Mouse (Mus musculus): ENCODE results near the gene Bdh1. TPM values are rescaled to one million over a fixed set of nuclear protein-coding genes. Genes with fewer than 3 reads are reported as not detected.
"Not testable (repeated sequence)": the region's sequence is repeated elsewhere in the genome, so short reads cannot be mapped to it uniquely, and the experiment has no call there.

The Bdh1 gene
- 10 to 100 TPM; 19.9 to 38.0 TPM for polyA plus RNA-seq (2017; shearing (Covaris generic))

GRCm38 (mm10) chr16:31422000-31422399 is at the start of gene Bdh1:
Bdh1 (plus strand) TSS chr16:31422280.
- no peak for ATAC-seq

GRCm38 (mm10) chr16:31372316-31372715 is 49.8 kb upstream of the Bdh1 start:
- not testable (repeated sequence) for ATAC-seq

- ATAC-seq, result not testable (repeated sequence)
These were observed 46.0 kb upstream of the Bdh1 start for GRCm38 (mm10) chr16:31375877-31376582.

GRCm38 (mm10) chr16:31388269-31388668 is 33.8 kb upstream of the Bdh1 start:
- ATAC-seq, result not testable (repeated sequence)

- no peak for ATAC-seq
These were observed 22.8 kb upstream of the Bdh1 start for GRCm38 (mm10) chr16:31399231-31399630.

GRCm38 (mm10) chr16:31400908-31401692 is 21.0 kb upstream of the Bdh1 start:
- no peak for ATAC-seq

- ATAC-seq, result no peak
These were observed 20.0 kb upstream of the Bdh1 start for GRCm38 (mm10) chr16:31402096-31402495.

- ATAC-seq, result no peak
These were observed 18.1 kb upstream of the Bdh1 start for GRCm38 (mm10) chr16:31403971-31404370.

GRCm38 (mm10) chr16:31405040-31405439 is 17.0 kb upstream of the Bdh1 start:
- no peak for ATAC-seq

- ATAC-seq, result no peak
These were observed 14.2 kb upstream of the Bdh1 start for GRCm38 (mm10) chr16:31407872-31408271.

- no peak for ATAC-seq
These were observed 11.1 kb upstream of the Bdh1 start for GRCm38 (mm10) chr16:31410969-31411368.

GRCm38 (mm10) chr16:31412321-31412720 is 9.8 kb upstream of the Bdh1 start:
- ATAC-seq, result no peak

- no peak for ATAC-seq
These were observed 8.3 kb upstream of the Bdh1 start for GRCm38 (mm10) chr16:31413777-31414176.

- no peak for ATAC-seq
These were observed 6.1 kb upstream of the Bdh1 start for GRCm38 (mm10) chr16:31415885-31416450.

- no peak for ATAC-seq
These were observed 3.4 kb upstream of the Bdh1 start for GRCm38 (mm10) chr16:31418704-31419103.

- no peak for ATAC-seq
These were observed 2.6 kb upstream of the Bdh1 start for GRCm38 (mm10) chr16:31419457-31419856.

GRCm38 (mm10) chr16:31422722-31423121 is 642 bp downstream of the Bdh1 start:
- no peak for ATAC-seq

- ATAC-seq, result no peak
These were observed 1.3 kb downstream of the Bdh1 start for GRCm38 (mm10) chr16:31423368-31423767.

GRCm38 (mm10) chr16:31424416-31425187 is 2.5 kb downstream of the Bdh1 start:
- ATAC-seq, result no peak

GRCm38 (mm10) chr16:31425508-31425907 is 3.4 kb downstream of the Bdh1 start:
- ATAC-seq, result no peak

GRCm38 (mm10) chr16:31426496-31427126 is 4.5 kb downstream of the Bdh1 start:
- no peak for ATAC-seq

- ATAC-seq, result peak; percentile 22
These were observed 6.2 kb downstream of the Bdh1 start for GRCm38 (mm10) chr16:31428335-31428674.

All from CD4-positive, CD25-positive, alpha-beta regulatory T cell, adult 4 months (primary cell).